In the genomic region with DNA sequence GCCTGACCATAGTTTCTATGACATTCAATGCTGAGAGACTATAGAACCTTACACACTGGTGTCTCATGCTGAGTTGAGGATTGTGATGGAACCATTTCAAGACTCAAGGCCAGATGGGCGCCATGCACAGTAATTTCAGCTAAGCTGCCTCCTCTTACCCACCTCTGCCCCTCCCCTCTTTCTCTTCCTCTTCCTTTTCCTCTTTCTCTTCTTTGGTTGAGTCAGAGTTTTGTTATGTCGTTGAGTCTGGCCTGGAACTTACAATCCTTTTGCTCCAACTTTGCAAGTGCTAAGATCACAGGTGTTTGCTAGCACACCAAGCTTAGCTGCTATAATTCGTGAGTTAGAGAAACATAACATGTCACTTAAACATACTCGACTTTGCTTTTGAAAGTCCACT, we compare ENCODE assay signal across 25 mouse cellular contexts.
DNase-seq lines count a peak whose midpoint lies in the region; ATAC-seq and TF ChIP-seq lines count a peak whose summit lies in the region.
"Had no signal": no experiment of that assay in that cellular context is flagged by ENCODE, and none has a peak within 500 bp of the region (broad histone marks: within the 10 kb centered on the region; RNA-seq: fewer than 3 reads in every experiment).

No protein-coding gene starts in this region.

- H3K9ac ChIP-seq in midbrain, embryonic 11.5 days (ENCODE audit: low read length) = no peak overlapping the region
- H3K9ac ChIP-seq in midbrain, embryonic 13.5 days (replicated peaks) = no peak overlapping the region
- H3K9ac ChIP-seq: embryonic facial prominence, embryonic 13.5 days; embryonic facial prominence, embryonic 15.5 days; forebrain, embryonic 12.5 days had no signal

- H3K9me3 ChIP-seq in midbrain, embryonic 11.5 days (ENCODE audit: control insufficient read depth, low read length) = no peaks in the 10 kb centered on the region
- no peaks in the 10 kb centered on the region for H3K9me3 ChIP-seq in midbrain, embryonic 13.5 days
- H3K9me3 ChIP-seq: embryonic facial prominence, embryonic 13.5 days; embryonic facial prominence, embryonic 15.5 days; forebrain, embryonic 10.5 days; forebrain, embryonic 12.5 days; G1E had no signal

- WGBS in midbrain, embryonic 11.5 days = 88% methylated on average over 4 of the region's 4 CpGs
- WGBS in midbrain, embryonic 13.5 days = 84% methylated on average over 4 of the region's 4 CpGs
- WGBS in thymus, adult 2 months = 65% methylated on average over 4 of the region's 4 CpGs

- H3K4me3 ChIP-seq in midbrain, embryonic 11.5 days (ENCODE audit: low read depth, low read length) = no peak overlapping the region
- no peak overlapping the region for H3K4me3 ChIP-seq in midbrain, embryonic 13.5 days (replicated peaks)
- no peak overlapping the region for H3K4me3 ChIP-seq in thymus, adult 2 months (ENCODE audit: control insufficient read depth, insufficient read depth, low read length)
- H3K4me3 ChIP-seq: embryonic facial prominence, embryonic 13.5 days; embryonic facial prominence, embryonic 15.5 days; erythroblast, embryonic 14.5 days; forebrain, embryonic 10.5 days; forebrain, embryonic 12.5 days had no signal

- no peak for TF ChIP-seq CTCF in thymus, adult 2 months (IDR thresholded peaks at IDR 0.05; ENCODE audit: borderline replicate concordance, control insufficient read depth, extremely low read depth, insufficient read depth, low read length, poor library complexity)

- no peak overlapping the region for H3K4me2 ChIP-seq in midbrain, embryonic 11.5 days
- H3K4me2 ChIP-seq in midbrain, embryonic 13.5 days (replicated peaks) = no peak overlapping the region
- H3K4me2 ChIP-seq: embryonic facial prominence, embryonic 13.5 days; embryonic facial prominence, embryonic 15.5 days; forebrain, embryonic 12.5 days had no signal

- ATAC-seq in midbrain, embryonic 11.5 days (ENCODE audit: low FRiP score) = no peak
- ATAC-seq in midbrain, embryonic 13.5 days = no peak
- ATAC-seq: forebrain, embryonic 14.5 days; forebrain, embryonic 16.5 days; Patski had no signal

- H3K36me3 ChIP-seq in midbrain, embryonic 11.5 days (ENCODE audit: control insufficient read depth, insufficient read depth, low read length) = no peaks in the 10 kb centered on the region
- H3K36me3 ChIP-seq in midbrain, embryonic 13.5 days = no peaks in the 10 kb centered on the region
- no peaks in the 10 kb centered on the region for H3K36me3 ChIP-seq in thymus, adult 2 months (ENCODE audit: control insufficient read depth, insufficient read depth, low read length)
- no peaks in the 10 kb centered on the region for H3K36me3 ChIP-seq in splenic B cell, adult 2 months (ENCODE audit: control insufficient read depth, insufficient read depth, low read length, poor library complexity, severe bottlenecking)
- H3K36me3 ChIP-seq: embryonic facial prominence, embryonic 13.5 days; embryonic facial prominence, embryonic 15.5 days; forebrain, embryonic 10.5 days; forebrain, embryonic 12.5 days; G1E had no signal

- H3K27ac ChIP-seq in midbrain, embryonic 11.5 days (ENCODE audit: low read depth, low read length) = no peak overlapping the region
- H3K27ac ChIP-seq in midbrain, embryonic 13.5 days = no peak overlapping the region
- H3K27ac ChIP-seq in thymus, adult 2 months (ENCODE audit: control insufficient read depth, insufficient read depth, low read length) = peak overlapping the region; percentile 93
- H3K27ac ChIP-seq: embryonic facial prominence, embryonic 13.5 days; embryonic facial prominence, embryonic 15.5 days; forebrain, embryonic 10.5 days; forebrain, embryonic 12.5 days had no signal

- no peak for TF ChIP-seq POLR2A in thymus, adult 2 months (IDR thresholded peaks at IDR 0.05; ENCODE audit: control insufficient read depth, extremely low read depth, insufficient read depth, low read length, poor library complexity)

- H3K27me3 ChIP-seq in midbrain, embryonic 11.5 days (ENCODE audit: control insufficient read depth, insufficient read depth, low read length) = no peaks in the 10 kb centered on the region
- H3K27me3 ChIP-seq in midbrain, embryonic 13.5 days = no peaks in the 10 kb centered on the region; the same call in 1 of the 2 replicates
- no peaks in the 10 kb centered on the region for H3K27me3 ChIP-seq in thymus, adult 2 months (ENCODE audit: control insufficient read depth, insufficient read depth, low read length)
- H3K27me3 ChIP-seq in splenic B cell, adult 2 months (ENCODE audit: control insufficient read depth, insufficient read depth, low read length, poor library complexity, severe bottlenecking) = no peaks in the 10 kb centered on the region; the same call in 1 of the 2 replicates
- H3K27me3 ChIP-seq: embryonic facial prominence, embryonic 13.5 days; embryonic facial prominence, embryonic 15.5 days; forebrain, embryonic 12.5 days; Patski had no signal

- no peaks in the 10 kb centered on the region for H3K4me1 ChIP-seq in midbrain, embryonic 11.5 days (ENCODE audit: control insufficient read depth, insufficient read depth, low read length)
- H3K4me1 ChIP-seq in midbrain, embryonic 13.5 days (replicated peaks) = peaks cover 8% of the 10 kb centered on the region; the same call in 1 of the 2 replicates
- peaks cover 38% of the 10 kb centered on the region for H3K4me1 ChIP-seq in thymus, adult 2 months (replicated peaks; ENCODE audit: control insufficient read depth, insufficient read depth, low read length)
- H3K4me1 ChIP-seq: forebrain, embryonic 12.5 days had no signal

- DNase-seq in midbrain, embryonic 11.5 days (ENCODE audit: low spot score, missing footprints) = peak; percentile 35
- no peak for DNase-seq in thymus, adult 2 months
- DNase-seq in thymus, postnatal 36 days = no peak
- DNase-seq in splenic B cell, adult 2 months (ENCODE audit: low read depth, low spot score) = peak; percentile 29
- DNase-seq in urinary bladder, adult 2 months (ENCODE audit: low spot score) = no peak
- DNase-seq: adrenal gland, adult 2 months; adrenal gland, postnatal 10 days; adrenal gland, postnatal 25 days; cerebellum, adult 11 months; cerebellum, adult 18-20 months; cerebellum, adult 8-10 months; cerebellum, adult 9-11 months; cerebellum, postnatal 14 days; cerebellum, postnatal 36 days; embryo, embryonic 11 days had no signal

Comparison
In these comparisons a context has a peak if more than half of its experiments do, and no peak if none do; other contexts are left out.
1. DNase-seq: peak in midbrain, embryonic 11.5 days (single experiment) and splenic B cell, adult 2 months (single experiment); none in thymus, adult 2 months (single experiment), thymus, postnatal 36 days (0 of 2) and urinary bladder, adult 2 months (single experiment).